23 mouse cellular contexts compared by ENCODE assay signal in genomic region chr4:65678495-65678894, GRCm38 (mm10).
A peak's percentile ranks its signal among the peaks of the same experiment; 100 is the strongest.
DNase-seq lines count a peak whose midpoint lies in the region; ATAC-seq lines count a peak whose summit lies in the region.
"Had no signal": no experiment of that assay in that cellular context is flagged by ENCODE, and none has a peak within 500 bp of the region (broad histone marks: within the 10 kb centered on the region; RNA-seq: fewer than 3 reads in every experiment).

No protein-coding gene starts in this region.

- DNase-seq in forebrain, embryonic 14.5 days (ENCODE audit: low spot score): no peak
- DNase-seq in forebrain, embryonic 11.5 days (ENCODE audit: low spot score): no peak
- DNase-seq in heart, postnatal 14 days: no peak
- DNase-seq in midbrain, embryonic 10.5 days (ENCODE audit: low spot score): no peak
- no peak for DNase-seq in midbrain, embryonic 11.5 days (ENCODE audit: low spot score, missing footprints)
- DNase-seq in neural tube, embryonic 10.5 days (ENCODE audit: extremely low spot score, low spot score): no peak
- DNase-seq in cerebellum, adult 9-11 months: no peak
- DNase-seq: adrenal gland, postnatal 14 days; cerebellum, adult 8-10 months; gastrocnemius, postnatal 14 days; heart, postnatal 36 days; kidney, adult 8-10 months; kidney, postnatal 14 days; liver; lung, postnatal 36 days had no signal

- 72% methylated on average over 5 of the region's 5 CpGs for WGBS in forebrain, embryonic 14.5 days
- 78% methylated on average over 5 of the region's 5 CpGs for WGBS in forebrain, embryonic 11.5 days
- WGBS in heart, embryonic 12.5 days: 53% methylated on average over 5 of the region's 5 CpGs
- WGBS in midbrain, embryonic 10.5 days: 70% methylated on average over 5 of the region's 5 CpGs
- WGBS in midbrain, embryonic 11.5 days: 76% methylated on average over 5 of the region's 5 CpGs

- intact Hi-C loops in heart, postnatal 14 days (cut with DNase I): no loop called here

- H3K4me2 ChIP-seq in forebrain, embryonic 14.5 days (ENCODE audit: low read length): no peak overlapping the region
- no peak overlapping the region for H3K4me2 ChIP-seq in forebrain, embryonic 11.5 days (ENCODE audit: low read depth, low read length, severe bottlenecking)
- H3K4me2 ChIP-seq in heart, embryonic 12.5 days: peak overlapping the region; percentile 12; the same call in 1 of the 2 replicates
- H3K4me2 ChIP-seq in midbrain, embryonic 11.5 days: no peak overlapping the region
- H3K4me2 ChIP-seq: intestine, embryonic 15.5 days; liver, embryonic 15.5 days; lung, embryonic 15.5 days; neural tube, embryonic 12.5 days had no signal

- H3K9ac ChIP-seq in forebrain, embryonic 14.5 days (ENCODE audit: low read length): no peak overlapping the region
- H3K9ac ChIP-seq in forebrain, embryonic 11.5 days (ENCODE audit: low read length): no peak overlapping the region
- no peak overlapping the region for H3K9ac ChIP-seq in heart, embryonic 12.5 days
- no peak overlapping the region for H3K9ac ChIP-seq in midbrain, embryonic 11.5 days (ENCODE audit: low read length)
- H3K9ac ChIP-seq: intestine, embryonic 15.5 days; liver, embryonic 15.5 days; lung, embryonic 15.5 days; neural tube, embryonic 12.5 days had no signal

- peak overlapping the region; percentile 14; the same call in 1 of the 2 replicates for H3K27ac ChIP-seq in forebrain, embryonic 14.5 days (ENCODE audit: low read depth, low read length)
- no peak overlapping the region for H3K27ac ChIP-seq in forebrain, embryonic 11.5 days (ENCODE audit: low read depth, low read length)
- H3K27ac ChIP-seq in heart, embryonic 12.5 days (ENCODE audit: poor library complexity, severe bottlenecking): no peak overlapping the region
- H3K27ac ChIP-seq in midbrain, embryonic 10.5 days (replicated peaks): 0 out of 2 replicates have a peak overlapping the region, but pooled peaks have one; percentile 23
- no peak overlapping the region for H3K27ac ChIP-seq in midbrain, embryonic 11.5 days (ENCODE audit: low read depth, low read length)
- H3K27ac ChIP-seq: heart, embryonic 10.5 days; intestine, embryonic 15.5 days; limb, embryonic 10.5 days; liver, embryonic 15.5 days; lung, embryonic 15.5 days; neural tube, embryonic 12.5 days had no signal

- peak; percentile 29; the same call in 1 of the 2 replicates for ATAC-seq in forebrain, embryonic 14.5 days
- no peak for ATAC-seq in forebrain, embryonic 11.5 days (replicated peaks; ENCODE audit: low FRiP score)
- no peak for ATAC-seq in heart, embryonic 12.5 days (ENCODE audit: insufficient number of reproducible peaks, low FRiP score)
- no peak for ATAC-seq in midbrain, embryonic 11.5 days (ENCODE audit: low FRiP score)
- ATAC-seq: intestine, embryonic 15.5 days had no signal

- H3K36me3 ChIP-seq in forebrain, embryonic 14.5 days (ENCODE audit: control insufficient read depth, insufficient read depth, low read length): no peaks in the 10 kb centered on the region
- no peaks in the 10 kb centered on the region for H3K36me3 ChIP-seq in forebrain, embryonic 11.5 days (ENCODE audit: control insufficient read depth, insufficient read depth, low read length)
- no peaks in the 10 kb centered on the region for H3K36me3 ChIP-seq in heart, embryonic 12.5 days
- H3K36me3 ChIP-seq in midbrain, embryonic 10.5 days: no peaks in the 10 kb centered on the region
- H3K36me3 ChIP-seq in midbrain, embryonic 11.5 days (ENCODE audit: control insufficient read depth, insufficient read depth, low read length): no peaks in the 10 kb centered on the region
- H3K36me3 ChIP-seq: heart, embryonic 10.5 days; intestine, embryonic 15.5 days; limb, embryonic 10.5 days; liver, embryonic 15.5 days; lung, embryonic 15.5 days; neural tube, embryonic 12.5 days had no signal

- H3K4me1 ChIP-seq in forebrain, embryonic 14.5 days (ENCODE audit: control insufficient read depth, insufficient read depth, low read length): no peaks in the 10 kb centered on the region; the same call in 1 of the 2 replicates
- no peaks in the 10 kb centered on the region for H3K4me1 ChIP-seq in forebrain, embryonic 11.5 days (replicated peaks; ENCODE audit: control insufficient read depth, insufficient read depth, low read length)
- peaks cover 4% of the 10 kb centered on the region; the same call in 1 of the 2 replicates for H3K4me1 ChIP-seq in heart, embryonic 12.5 days (replicated peaks)
- H3K4me1 ChIP-seq in midbrain, embryonic 10.5 days: peaks cover 7% of the 10 kb centered on the region; the same call in 1 of the 2 replicates
- no peaks in the 10 kb centered on the region for H3K4me1 ChIP-seq in midbrain, embryonic 11.5 days (ENCODE audit: control insufficient read depth, insufficient read depth, low read length)
- H3K4me1 ChIP-seq: intestine, embryonic 15.5 days; liver, embryonic 15.5 days; lung, embryonic 15.5 days; megakaryocyte, embryonic 14.5 days had no signal

- H3K9me3 ChIP-seq in forebrain, embryonic 14.5 days (replicated peaks; ENCODE audit: control insufficient read depth, low read length): no peaks in the 10 kb centered on the region
- no peaks in the 10 kb centered on the region for H3K9me3 ChIP-seq in forebrain, embryonic 11.5 days (ENCODE audit: control insufficient read depth, low read length)
- H3K9me3 ChIP-seq in heart, embryonic 12.5 days (replicated peaks): no peaks in the 10 kb centered on the region
- no peaks in the 10 kb centered on the region for H3K9me3 ChIP-seq in midbrain, embryonic 10.5 days (replicated peaks)
- no peaks in the 10 kb centered on the region for H3K9me3 ChIP-seq in midbrain, embryonic 11.5 days (ENCODE audit: control insufficient read depth, low read length)
- H3K9me3 ChIP-seq: heart, embryonic 10.5 days; intestine, embryonic 15.5 days; limb, embryonic 10.5 days; liver, embryonic 15.5 days; lung, embryonic 15.5 days; neural tube, embryonic 12.5 days had no signal

- H3K4me3 ChIP-seq in forebrain, embryonic 14.5 days (ENCODE audit: low read depth, low read length): no peak overlapping the region
- no peak overlapping the region for H3K4me3 ChIP-seq in forebrain, embryonic 11.5 days (ENCODE audit: low read depth, low read length)
- no peak overlapping the region for H3K4me3 ChIP-seq in heart, embryonic 12.5 days
- no peak overlapping the region for H3K4me3 ChIP-seq in midbrain, embryonic 10.5 days
- H3K4me3 ChIP-seq in midbrain, embryonic 11.5 days (ENCODE audit: low read depth, low read length): no peak overlapping the region
- H3K4me3 ChIP-seq: heart, embryonic 10.5 days; intestine, embryonic 15.5 days; limb, embryonic 10.5 days; liver, embryonic 15.5 days; lung, embryonic 15.5 days; megakaryocyte, embryonic 14.5 days; neural tube, embryonic 12.5 days had no signal

- H3K27me3 ChIP-seq in forebrain, embryonic 14.5 days (replicated peaks; ENCODE audit: control insufficient read depth, insufficient read depth, low read length): no peaks in the 10 kb centered on the region
- no peaks in the 10 kb centered on the region for H3K27me3 ChIP-seq in forebrain, embryonic 11.5 days (ENCODE audit: control insufficient read depth, insufficient read depth, low read length)
- H3K27me3 ChIP-seq in heart, embryonic 12.5 days (replicated peaks): no peaks in the 10 kb centered on the region
- H3K27me3 ChIP-seq in midbrain, embryonic 10.5 days (ENCODE audit: low read depth, poor library complexity, severe bottlenecking): no peaks in the 10 kb centered on the region
- H3K27me3 ChIP-seq in midbrain, embryonic 11.5 days (ENCODE audit: control insufficient read depth, insufficient read depth, low read length): no peaks in the 10 kb centered on the region
- H3K27me3 ChIP-seq: intestine, embryonic 15.5 days; liver, embryonic 15.5 days; lung, embryonic 15.5 days; megakaryocyte, embryonic 14.5 days; neural tube, embryonic 12.5 days had no signal

Comparison
In these comparisons a context has a peak if more than half of its experiments do, and no peak if none do; other contexts are left out.
1. H3K27ac ChIP-seq: peak in forebrain, embryonic 14.5 days (single experiment) and midbrain, embryonic 10.5 days (single experiment); none in forebrain, embryonic 11.5 days (single experiment), heart, embryonic 12.5 days (single experiment) and midbrain, embryonic 11.5 days (single experiment).